Mouse (Mus musculus): ENCODE measurements around the gene Parp16.

DNA sequence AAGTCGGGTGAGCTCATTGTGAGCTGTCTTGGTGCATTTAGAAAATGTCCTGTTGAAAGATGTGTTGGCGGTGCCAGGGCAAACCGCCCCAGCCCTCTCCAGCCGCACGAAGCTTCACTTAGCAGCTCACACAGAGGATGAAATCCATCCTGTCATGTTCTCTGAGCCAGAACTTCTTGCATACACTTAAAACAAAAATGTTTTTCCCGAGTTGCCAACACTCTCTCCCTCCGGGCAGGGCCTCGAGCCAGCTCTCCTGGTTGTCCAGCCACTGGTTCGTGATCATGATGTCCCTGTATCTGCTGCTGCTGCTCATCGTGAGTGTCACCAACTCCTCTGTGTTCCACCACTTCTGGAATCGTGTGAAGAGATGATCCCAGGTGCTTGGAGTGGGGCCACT lies 42.5 kb downstream of the Parp16 start:
- no peak for TF ChIP-seq CTCF (IDR thresholded peaks at IDR 0.05; ENCODE audit: insufficient read depth, low read length)
- no peak for TF ChIP-seq POLR2A (IDR thresholded peaks at IDR 0.05; ENCODE audit: borderline replicate concordance, extremely low read depth, low read depth, low read length)
